Mouse (Mus musculus) embryonic facial prominence, embryonic 13.5 days (tissue): ENCODE measurements at regions not wholly inside any gene's neighbourhood (a gene's known extent, or its start where the extent isn't known, plus 50 kb on each side); places are given as distances from the start of the nearest gene placed in this dataset.

Experiments used
- ATAC-seq: fragments of 200-750 bp; cut with Nextera tagmentation; 2 replicates; pipeline ENCODE4 v1.8.0; 2017; ENCODE audit warnings: low read depth; ENCODE audit not compliant: insufficient number of reproducible peaks, insufficient read depth, low FRiP score, low TSS enrichment
- H3K27ac ChIP-seq: fragments of 300-500 bp; sonication (generic); 2 replicates; pipeline ENCODE4 v1.5.1; 2015; ENCODE audit warnings: moderate library complexity, mild to moderate bottlenecking, inconsistent platforms
- H3K27me3 ChIP-seq: fragments of 300-500 bp; sonication (generic); 2 replicates; pipeline ENCODE4 v1.6.1; 2015; ENCODE audit warnings: mild to moderate bottlenecking, inconsistent platforms
- H3K36me3 ChIP-seq: fragments of 300-500 bp; sonication (generic); 2 replicates; pipeline ENCODE4 v1.6.1; 2015; ENCODE audit warnings: mild to moderate bottlenecking, inconsistent platforms
- H3K4me1 ChIP-seq: fragments of 300-500 bp; sonication (generic); 2 replicates; pipeline ENCODE4 v1.6.1; 2015; ENCODE audit warnings: inconsistent platforms
- H3K4me2 ChIP-seq: fragments of 300-500 bp; sonication (generic); 2 replicates; pipeline ENCODE4 v1.6.1; 2015; ENCODE audit warnings: moderate library complexity, mild to moderate bottlenecking, inconsistent platforms
- H3K4me3 ChIP-seq: fragments of 300-500 bp; sonication (generic); 2 replicates; pipeline ENCODE4 v1.5.1; 2015; ENCODE audit warnings: mild to moderate bottlenecking, inconsistent platforms
- H3K9ac ChIP-seq: fragments of 300-500 bp; sonication (generic); 2 replicates; pipeline ENCODE4 v1.6.1; 2015; ENCODE audit warnings: mild to moderate bottlenecking, inconsistent platforms
- H3K9me3 ChIP-seq: fragments of 300-500 bp; sonication (generic); 2 replicates; pipeline ENCODE4 v1.6.1; 2016; ENCODE audit warnings: inconsistent platforms
- WGBS: fragments of 180-500 bp; shearing (Covaris S2); methylation state at CpG from one replicate; pipeline ENCODE4 v1.1.7; 2015; ENCODE audit warnings: mixed read lengths; 5-methylcytosine and 5-hydroxymethylcytosine counted together

GRCm38 (mm10) chr11:8148485-8148825, 515.9 kb downstream of the Tns3 start:
- Histone ChIP-seq H3K4me1 (peaks cover 19% of the 10 kb centered on the region), H3K36me3 (no peaks in the 10 kb centered on the region), H3K9me3 (no peaks in the 10 kb centered on the region), H3K27ac (no peak overlapping the region), H3K4me3 (no peak overlapping the region), H3K9ac (no peak overlapping the region), H3K4me2 (no peak overlapping the region), H3K27me3 (no peaks in the 10 kb centered on the region)
- no peak for ATAC-seq
- 72% methylated on average over 5 of the region's 5 CpGs for WGBS

GRCm38 (mm10) chr11:8147790-8148484, 516.4 kb downstream of the Tns3 start:
- Histone ChIP-seq H3K4me1 (peaks cover 19% of the 10 kb centered on the region), H3K4me2 (peak overlapping the region; percentile 38), H3K9me3 (no peaks in the 10 kb centered on the region), H3K9ac (no peak overlapping the region), H3K27ac (no peak overlapping the region), H3K36me3 (no peaks in the 10 kb centered on the region), H3K4me3 (no peak overlapping the region), H3K27me3 (no peaks in the 10 kb centered on the region)
- 22% methylated on average over 6 of the region's 6 CpGs for WGBS
- ATAC-seq, result no peak

- ATAC-seq, result no peak
- 42% methylated on average over 4 of the region's 4 CpGs for WGBS
Measured at GRCm38 (mm10) chr11:8137366-8137765, 527.0 kb downstream of the Tns3 start.

GRCm38 (mm10) chr11:8136666-8137065, 527.7 kb downstream of the Tns3 start:
- WGBS, result 81% methylated on average over 4 of the region's 4 CpGs

More at GRCm38 (mm10) chr11:8137366-8137765, 527.0 kb downstream of the Tns3 start:
- Histone ChIP-seq H3K4me2 (no peak overlapping the region), H3K27me3 (no peaks in the 10 kb centered on the region), H3K27ac (no peak overlapping the region), H3K4me3 (no peak overlapping the region), H3K9ac (no peak overlapping the region), H3K36me3 (no peaks in the 10 kb centered on the region), H3K4me1 (no peaks in the 10 kb centered on the region), H3K9me3 (no peaks in the 10 kb centered on the region)

GRCm38 (mm10) chr11:8109286-8109685, 555.0 kb downstream of the Tns3 start:
- no peak for ATAC-seq
- Histone ChIP-seq H3K27me3 (no peaks in the 10 kb centered on the region), H3K4me3 (no peak overlapping the region), H3K4me1 (no peaks in the 10 kb centered on the region), H3K27ac (no peak overlapping the region), H3K36me3 (no peaks in the 10 kb centered on the region), H3K9me3 (no peaks in the 10 kb centered on the region), H3K4me2 (no peak overlapping the region), H3K9ac (no peak overlapping the region)
- WGBS, result 82% methylated on average over 2 of the region's 2 CpGs

More at GRCm38 (mm10) chr11:8136666-8137065, 527.7 kb downstream of the Tns3 start:
- Histone ChIP-seq H3K36me3 (no peaks in the 10 kb centered on the region), H3K4me1 (no peaks in the 10 kb centered on the region), H3K4me3 (no peak overlapping the region), H3K27me3 (no peaks in the 10 kb centered on the region), H3K9me3 (no peaks in the 10 kb centered on the region), H3K27ac (no peak overlapping the region), H3K9ac (no peak overlapping the region), H3K4me2 (no peak overlapping the region)
- no peak for ATAC-seq

GRCm38 (mm10) chr11:8101091-8101490, 563.2 kb downstream of the Tns3 start:
- H3K36me3 ChIP-seq, result no peaks in the 10 kb centered on the region
- H3K9ac ChIP-seq, result no peak overlapping the region
- no peak overlapping the region for H3K4me3 ChIP-seq
- ATAC-seq, result no peak
- H3K4me2 ChIP-seq, result no peak overlapping the region
- WGBS, result 63% methylated on average over 7 of the region's 7 CpGs
- H3K27ac ChIP-seq, result no peak overlapping the region
- H3K9me3 ChIP-seq, result no peaks in the 10 kb centered on the region
- no peaks in the 10 kb centered on the region for H3K27me3 ChIP-seq
- H3K4me1 ChIP-seq, result no peaks in the 10 kb centered on the region

GRCm38 (mm10) chr11:8084328-8084727, 580.0 kb downstream of the Tns3 start:
- H3K27me3 ChIP-seq, result no peaks in the 10 kb centered on the region
- no peak for ATAC-seq
- H3K9ac ChIP-seq, result no peak overlapping the region
- no peak overlapping the region for H3K4me2 ChIP-seq
- H3K4me3 ChIP-seq, result no peak overlapping the region
- H3K4me1 ChIP-seq, result no peaks in the 10 kb centered on the region
- H3K9me3 ChIP-seq, result no peaks in the 10 kb centered on the region
- no peaks in the 10 kb centered on the region for H3K36me3 ChIP-seq
- H3K27ac ChIP-seq, result no peak overlapping the region
- WGBS, result 93% methylated on average over 2 of the region's 2 CpGs

- H3K9ac ChIP-seq, result no peak overlapping the region
- H3K36me3 ChIP-seq, result no peaks in the 10 kb centered on the region
- H3K27ac ChIP-seq, result no peak overlapping the region
- no peak for ATAC-seq
- 86% methylated on average over 5 of the region's 6 CpGs for WGBS
- H3K4me3 ChIP-seq, result no peak overlapping the region
- H3K27me3 ChIP-seq, result no peaks in the 10 kb centered on the region
- no peaks in the 10 kb centered on the region for H3K9me3 ChIP-seq
- no peaks in the 10 kb centered on the region for H3K4me1 ChIP-seq
- H3K4me2 ChIP-seq, result no peak overlapping the region
Measured at GRCm38 (mm10) chr11:8082811-8083210, 581.5 kb downstream of the Tns3 start.

GRCm38 (mm10) chr11:8073321-8073720, 591.0 kb downstream of the Tns3 start:
- H3K4me2 ChIP-seq, result no peak overlapping the region
- ATAC-seq, result no peak
- no peaks in the 10 kb centered on the region for H3K27me3 ChIP-seq
- H3K27ac ChIP-seq, result no peak overlapping the region
- H3K9ac ChIP-seq, result no peak overlapping the region
- H3K9me3 ChIP-seq, result no peaks in the 10 kb centered on the region
- H3K4me1 ChIP-seq, result peaks cover 13% of the 10 kb centered on the region; the same call in 1 of the 2 replicates
- H3K36me3 ChIP-seq, result no peaks in the 10 kb centered on the region
- 78% methylated on average over 1 of the region's 1 CpGs for whole genome bisulfite sequencing
- H3K4me3 ChIP-seq, result no peak overlapping the region

GRCm38 (mm10) chr11:8068873-8069272, 595.5 kb downstream of the Tns3 start:
- Histone ChIP-seq H3K27ac (no peak overlapping the region), H3K27me3 (no peaks in the 10 kb centered on the region), H3K4me1 (peaks cover 13% of the 10 kb centered on the region; the same call in 1 of the 2 replicates), H3K9me3 (no peaks in the 10 kb centered on the region), H3K4me2 (no peak overlapping the region), H3K9ac (no peak overlapping the region), H3K4me3 (no peak overlapping the region), H3K36me3 (no peaks in the 10 kb centered on the region)
- ATAC-seq, result no peak
- 6% methylated on average over 3 of the region's 3 CpGs for WGBS

- Histone ChIP-seq H3K9ac (no peak overlapping the region), H3K4me1 (peaks cover 13% of the 10 kb centered on the region; the same call in 1 of the 2 replicates), H3K4me3 (no peak overlapping the region), H3K9me3 (no peaks in the 10 kb centered on the region), H3K4me2 (no peak overlapping the region), H3K27me3 (no peaks in the 10 kb centered on the region), H3K36me3 (no peaks in the 10 kb centered on the region), H3K27ac (no peak overlapping the region)
- ATAC-seq, result no peak
- 90% methylated on average over 4 of the region's 4 CpGs for WGBS
Measured at GRCm38 (mm10) chr11:8067330-8067729, 597.0 kb downstream of the Tns3 start.

- 83% methylated on average over 5 of the region's 5 CpGs for WGBS
Measured at GRCm38 (mm10) chr11:8065811-8066210, 598.5 kb downstream of the Tns3 start.

More at GRCm38 (mm10) chr11:8065811-8066210, 598.5 kb downstream of the Tns3 start:
- Histone ChIP-seq H3K27me3 (no peaks in the 10 kb centered on the region), H3K27ac (no peak overlapping the region), H3K4me3 (no peak overlapping the region), H3K9ac (no peak overlapping the region), H3K4me1 (peaks cover 13% of the 10 kb centered on the region; the same call in 1 of the 2 replicates), H3K36me3 (no peaks in the 10 kb centered on the region), H3K4me2 (no peak overlapping the region), H3K9me3 (no peaks in the 10 kb centered on the region)
- ATAC-seq, result no peak
